Mouse (Mus musculus): Measurements from ENCODE around the gene Hip1r. TPM values are rescaled to one million over a fixed set of nuclear protein-coding genes. Genes with fewer than 3 reads are reported as not detected.
A peak's percentile ranks its signal among the peaks of the same experiment; 100 is the strongest.

The Hip1r gene
- polyA plus RNA-seq, 1 experiment from 2014 or later = 31.0 TPM

DNA sequence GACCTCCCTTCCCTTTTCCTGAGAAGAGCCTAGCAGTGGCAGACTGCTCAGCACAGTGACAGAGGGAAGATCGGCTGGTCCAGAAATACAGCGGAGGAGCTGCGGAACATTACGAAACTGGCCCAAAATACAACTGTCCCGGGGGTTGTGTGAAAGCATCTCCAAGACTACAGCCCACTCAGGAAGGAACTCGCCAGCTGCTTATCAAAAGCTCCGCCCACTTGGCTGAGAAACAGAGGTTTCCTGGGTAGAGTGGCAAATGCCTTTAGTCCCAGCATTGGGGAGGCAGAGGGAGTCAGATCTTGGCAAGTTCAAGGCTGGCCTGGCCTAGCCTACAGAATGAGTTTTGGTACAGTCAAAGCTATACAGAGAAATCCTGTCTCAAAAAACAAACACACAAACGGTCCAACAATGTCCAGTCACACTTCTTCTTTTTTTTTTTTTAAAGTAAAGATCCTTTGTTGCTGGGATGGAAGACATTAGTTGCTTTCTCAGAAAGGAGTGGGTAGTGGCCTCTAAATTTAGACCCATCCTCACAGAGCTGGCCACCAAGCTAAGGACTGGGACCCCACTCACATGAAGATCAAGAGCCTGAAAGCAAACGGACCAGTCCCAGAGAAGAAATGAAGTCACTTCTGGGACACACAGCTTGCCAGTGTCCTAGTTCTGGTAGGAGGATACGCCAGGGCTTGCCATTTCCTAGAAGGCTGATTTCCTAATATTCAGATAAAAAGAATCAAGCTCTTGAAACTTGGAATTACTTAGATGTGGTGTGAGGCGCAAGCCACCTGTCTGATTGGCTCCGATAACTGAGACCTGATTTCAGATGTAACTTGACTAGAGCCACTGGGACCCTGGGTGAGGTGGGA is 46.2 kb downstream of the Hip1r start:
- Histone ChIP-seq H3K4me2 (no peak overlapping the region), H3K4me3 (replicated peaks) (no peak overlapping the region), H3K36me3 (0 out of 2 replicates have a peak, but pooled peaks cover 3% of the 10 kb centered on the region), H3K27me3 (replicated peaks) (no peaks in the 10 kb centered on the region), H3K9ac (replicated peaks) (no peak overlapping the region), H3K4me1 (peaks cover 79% of the 10 kb centered on the region), H3K9me3 (replicated peaks) (no peaks in the 10 kb centered on the region), H3K27ac (replicated peaks) (peak overlapping the region; percentile 66)
- peak; percentile 29; the same call in 1 of the 2 replicates for ATAC-seq (ENCODE audit: low FRiP score)
- 62% methylated on average over 12 of the region's 12 CpGs for WGBS

DNA sequence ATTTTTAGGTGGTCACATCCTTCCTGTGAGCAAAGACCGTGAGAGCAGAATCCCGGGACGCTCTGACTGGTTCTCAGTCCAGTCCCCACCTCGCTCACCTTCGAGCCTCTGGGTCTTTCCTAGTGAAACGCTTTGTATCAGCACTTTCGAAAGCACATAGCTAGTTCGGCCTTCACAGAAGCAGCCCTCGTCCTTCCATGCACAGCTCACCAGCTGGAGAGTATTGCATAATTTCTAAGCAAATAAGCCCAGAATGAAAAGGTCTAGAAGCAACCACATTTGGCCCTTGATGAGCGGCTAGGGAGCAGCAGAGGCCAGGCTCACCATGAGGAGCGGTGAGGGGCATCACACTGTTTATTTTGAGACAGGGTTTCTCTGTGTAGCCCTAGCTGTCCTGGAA is 47.7 kb downstream of the Hip1r start:
- no peak overlapping the region for H3K4me2 ChIP-seq
- no peak for ATAC-seq (ENCODE audit: low FRiP score)
- no peak overlapping the region for H3K4me3 ChIP-seq (replicated peaks)
- H3K27ac ChIP-seq (replicated peaks) = no peak overlapping the region
- no peak overlapping the region for H3K9ac ChIP-seq (replicated peaks)
- H3K4me1 ChIP-seq = peaks cover 81% of the 10 kb centered on the region
- whole genome bisulfite sequencing = 89% methylated on average over 11 of the region's 11 CpGs
- no peaks in the 10 kb centered on the region for H3K27me3 ChIP-seq (replicated peaks)
- H3K36me3 ChIP-seq = 0 out of 2 replicates have a peak, but pooled peaks cover 3% of the 10 kb centered on the region
- H3K9me3 ChIP-seq (replicated peaks) = no peaks in the 10 kb centered on the region

DNA sequence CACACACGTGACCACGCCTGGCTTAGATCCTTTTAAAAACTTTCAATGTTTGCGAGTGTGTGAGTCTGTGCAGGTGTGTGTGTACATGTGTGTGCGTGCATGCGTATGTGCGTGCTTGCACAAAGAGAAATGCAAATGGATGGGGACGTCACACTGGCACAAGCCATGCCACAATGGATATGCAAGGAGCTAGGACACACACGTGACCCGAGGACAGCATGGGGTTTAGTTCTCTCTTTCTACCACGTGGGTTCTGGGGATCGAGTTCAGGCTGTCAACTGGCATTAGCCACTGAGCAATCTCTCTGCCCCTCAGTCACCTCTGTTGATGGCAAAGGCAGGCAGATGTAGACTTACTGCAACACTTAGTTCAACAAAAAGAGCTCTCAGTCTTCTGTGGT is 48.3 kb downstream of the Hip1r start:
- Histone ChIP-seq H3K9ac (replicated peaks) (no peak overlapping the region), H3K4me3 (replicated peaks) (no peak overlapping the region), H3K4me2 (no peak overlapping the region), H3K4me1 (peaks cover 81% of the 10 kb centered on the region), H3K9me3 (replicated peaks) (no peaks in the 10 kb centered on the region), H3K27me3 (replicated peaks) (no peaks in the 10 kb centered on the region), H3K27ac (replicated peaks) (no peak overlapping the region), H3K36me3 (0 out of 2 replicates have a peak, but pooled peaks cover 3% of the 10 kb centered on the region)
- no peak for ATAC-seq (ENCODE audit: low FRiP score)
- 82% methylated on average over 11 of the region's 11 CpGs for WGBS

DNA sequence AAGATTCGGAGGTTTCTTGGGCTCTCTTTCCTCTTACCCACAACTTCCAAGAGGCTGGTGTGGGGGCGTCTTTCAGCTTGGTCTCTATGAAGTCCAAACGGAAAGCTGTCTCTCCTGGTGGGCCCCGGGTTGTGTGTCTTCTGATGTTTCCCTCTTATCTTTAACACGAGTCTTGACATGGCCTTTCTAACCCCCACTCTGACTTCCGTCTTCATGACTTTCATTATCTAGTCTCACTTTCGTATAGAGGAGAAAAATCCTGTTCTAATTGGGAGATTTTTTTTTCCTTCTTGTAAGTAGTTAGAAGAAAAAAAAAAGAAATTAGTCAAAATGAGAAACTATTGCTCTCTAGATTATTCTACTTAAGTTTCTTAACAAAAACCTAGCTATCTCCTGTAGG is 48.9 kb downstream of the Hip1r start:
- Histone ChIP-seq H3K27ac (replicated peaks) (no peak overlapping the region), H3K4me3 (replicated peaks) (no peak overlapping the region), H3K9ac (replicated peaks) (no peak overlapping the region), H3K36me3 (0 out of 2 replicates have a peak, but pooled peaks cover 3% of the 10 kb centered on the region), H3K27me3 (replicated peaks) (no peaks in the 10 kb centered on the region), H3K4me2 (no peak overlapping the region), H3K9me3 (replicated peaks) (no peaks in the 10 kb centered on the region), H3K4me1 (peaks cover 80% of the 10 kb centered on the region)
- 81% methylated on average over 7 of the region's 7 CpGs for WGBS
- ATAC-seq (ENCODE audit: low FRiP score) = no peak

DNA sequence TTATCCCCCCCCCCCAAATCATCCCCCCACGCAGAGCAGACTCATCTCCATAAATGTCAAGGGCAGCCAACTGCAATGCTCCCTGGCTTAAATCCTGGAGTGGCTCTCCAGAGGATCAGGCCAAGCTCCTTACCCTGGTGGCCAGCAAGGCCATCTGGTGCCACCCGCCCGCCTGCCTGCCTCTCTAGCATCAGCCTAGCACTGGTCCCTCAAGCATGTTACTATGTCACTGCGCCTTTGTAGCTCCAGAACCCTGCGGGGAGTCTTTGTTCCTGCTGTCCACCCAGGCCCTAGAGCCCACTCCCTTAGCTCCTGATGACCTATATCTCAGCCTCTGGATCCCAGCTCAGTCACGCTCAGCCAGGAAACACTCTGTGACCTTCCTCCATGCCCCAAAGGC is 51.2 kb downstream of the Hip1r start:
- no peak for ATAC-seq (ENCODE audit: low FRiP score)
- H3K36me3 ChIP-seq = 0 out of 2 replicates have a peak, but pooled peaks cover 3% of the 10 kb centered on the region
- H3K9ac ChIP-seq (replicated peaks) = no peak overlapping the region
- no peak overlapping the region for H3K4me3 ChIP-seq (replicated peaks)
- H3K27ac ChIP-seq (replicated peaks) = peak overlapping the region; percentile 67
- H3K9me3 ChIP-seq (replicated peaks) = no peaks in the 10 kb centered on the region
- 0 out of 2 replicates have a peak overlapping the region, but pooled peaks have one; percentile 6 for H3K4me2 ChIP-seq
- H3K4me1 ChIP-seq = peaks cover 80% of the 10 kb centered on the region
- 31% methylated on average over 6 of the region's 6 CpGs for WGBS
- no peaks in the 10 kb centered on the region for H3K27me3 ChIP-seq (replicated peaks)

DNA sequence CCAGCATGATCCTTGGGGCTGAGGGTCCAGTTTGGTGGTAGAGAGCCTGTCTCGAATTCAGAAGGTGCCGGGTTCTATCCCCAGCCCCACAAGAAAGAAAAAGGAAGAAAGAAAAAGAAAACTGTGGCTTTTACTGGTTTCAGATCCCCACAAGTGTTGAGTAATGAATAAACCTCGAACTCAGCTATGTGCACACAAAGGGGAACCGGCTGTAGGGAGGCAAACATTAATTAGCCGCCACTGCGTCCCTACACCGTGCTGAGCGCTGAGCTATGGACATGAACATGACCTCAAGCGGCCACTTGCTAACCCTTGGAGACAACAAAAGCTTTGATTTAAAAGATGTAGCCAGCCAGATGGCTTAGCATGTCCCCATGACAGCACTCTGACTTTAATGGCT is 51.7 kb downstream of the Hip1r start:
- Histone ChIP-seq H3K27ac (replicated peaks) (peak overlapping the region; percentile 67), H3K4me3 (replicated peaks) (no peak overlapping the region), H3K4me2 (0 out of 2 replicates have a peak overlapping the region, but pooled peaks have one; percentile 6), H3K36me3 (0 out of 2 replicates have a peak, but pooled peaks cover 3% of the 10 kb centered on the region), H3K4me1 (peaks cover 80% of the 10 kb centered on the region), H3K9me3 (replicated peaks) (no peaks in the 10 kb centered on the region), H3K9ac (replicated peaks) (no peak overlapping the region), H3K27me3 (replicated peaks) (no peaks in the 10 kb centered on the region)
- 27% methylated on average over 9 of the region's 9 CpGs for WGBS
- ATAC-seq (ENCODE audit: low FRiP score) = no peak

DNA sequence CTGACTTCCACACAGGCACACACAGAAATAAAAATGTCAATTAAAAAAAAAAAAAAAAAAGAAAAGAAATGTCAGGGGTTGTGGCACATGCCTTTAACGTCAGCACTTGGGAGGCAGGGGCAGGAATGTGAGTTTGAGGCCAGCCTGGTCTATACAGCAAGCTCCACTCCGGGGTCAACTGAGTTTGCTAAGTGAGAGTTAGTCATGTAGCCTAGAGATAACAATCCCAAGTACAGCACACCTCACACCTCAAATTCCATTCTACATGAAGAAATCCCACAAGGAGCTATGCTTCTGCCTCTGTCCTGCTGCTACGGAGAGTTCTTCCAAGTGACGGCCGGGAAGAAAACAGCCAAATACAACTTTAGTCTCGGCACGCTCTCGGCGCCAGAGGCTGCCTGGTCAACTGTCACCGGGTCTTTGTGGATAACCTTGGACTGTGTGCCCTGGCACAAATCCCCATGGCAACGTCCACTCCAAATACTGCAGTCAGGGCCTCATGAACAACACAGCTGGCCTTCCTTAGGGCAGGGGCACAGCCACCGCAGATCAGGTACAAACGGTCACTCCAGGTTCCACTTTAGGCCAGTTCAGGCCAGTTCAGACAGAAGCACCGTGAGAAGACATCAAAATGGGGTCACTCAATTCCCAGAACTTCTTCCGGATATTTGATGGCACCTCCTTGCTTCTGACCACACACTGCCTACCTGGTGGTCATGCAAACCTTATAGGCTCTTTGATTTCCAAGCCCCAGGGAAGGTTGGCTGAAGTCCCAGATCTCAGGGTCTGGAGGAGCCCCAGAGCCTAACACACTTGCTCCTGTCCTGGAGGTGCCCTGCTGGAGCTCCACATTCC is 52.4 kb downstream of the Hip1r start:
- no peaks in the 10 kb centered on the region for H3K9me3 ChIP-seq (replicated peaks)
- 0 out of 2 replicates have a peak, but pooled peaks cover 3% of the 10 kb centered on the region for H3K36me3 ChIP-seq
- ATAC-seq (ENCODE audit: low FRiP score) = no peak
- no peaks in the 10 kb centered on the region for H3K27me3 ChIP-seq (replicated peaks)
- H3K4me1 ChIP-seq = peaks cover 83% of the 10 kb centered on the region
- peak overlapping the region; percentile 67 for H3K27ac ChIP-seq (replicated peaks)
- H3K4me2 ChIP-seq = peak overlapping the region; percentile 1
- WGBS = 80% methylated on average over 15 of the region's 15 CpGs
- no peak overlapping the region for H3K4me3 ChIP-seq (replicated peaks)
- no peak overlapping the region for H3K9ac ChIP-seq (replicated peaks)

DNA sequence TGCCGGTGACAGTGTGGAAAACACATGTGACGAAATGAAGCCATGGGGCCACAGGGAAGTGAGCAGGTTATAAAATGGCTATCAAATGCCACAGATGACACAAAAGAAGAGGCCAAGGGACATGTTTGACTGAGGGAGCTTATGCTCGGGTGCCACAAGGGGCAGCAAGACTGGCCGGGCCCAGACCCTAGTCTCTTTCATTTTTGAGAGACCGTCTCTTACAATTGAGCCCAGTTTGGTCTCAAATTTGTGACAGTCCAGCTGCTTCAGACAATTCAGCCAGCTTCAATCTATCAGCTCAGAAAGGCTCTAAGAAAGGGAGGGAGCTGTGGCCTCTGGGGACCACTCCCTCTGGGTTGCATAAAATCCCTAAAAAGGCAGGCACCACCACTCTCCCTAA is 53.1 kb downstream of the Hip1r start:
- H3K27me3 ChIP-seq (replicated peaks) = no peaks in the 10 kb centered on the region
- no peak for ATAC-seq (ENCODE audit: low FRiP score)
- no peak overlapping the region for H3K27ac ChIP-seq (replicated peaks)
- WGBS = 45% methylated on average over 5 of the region's 5 CpGs
- no peak overlapping the region for H3K9ac ChIP-seq (replicated peaks)
- H3K9me3 ChIP-seq (replicated peaks) = no peaks in the 10 kb centered on the region
- peaks cover 79% of the 10 kb centered on the region for H3K4me1 ChIP-seq
- H3K4me3 ChIP-seq (replicated peaks) = no peak overlapping the region
- H3K36me3 ChIP-seq = no peaks in the 10 kb centered on the region
- 0 out of 2 replicates have a peak overlapping the region, but pooled peaks have one; percentile 1 for H3K4me2 ChIP-seq

DNA sequence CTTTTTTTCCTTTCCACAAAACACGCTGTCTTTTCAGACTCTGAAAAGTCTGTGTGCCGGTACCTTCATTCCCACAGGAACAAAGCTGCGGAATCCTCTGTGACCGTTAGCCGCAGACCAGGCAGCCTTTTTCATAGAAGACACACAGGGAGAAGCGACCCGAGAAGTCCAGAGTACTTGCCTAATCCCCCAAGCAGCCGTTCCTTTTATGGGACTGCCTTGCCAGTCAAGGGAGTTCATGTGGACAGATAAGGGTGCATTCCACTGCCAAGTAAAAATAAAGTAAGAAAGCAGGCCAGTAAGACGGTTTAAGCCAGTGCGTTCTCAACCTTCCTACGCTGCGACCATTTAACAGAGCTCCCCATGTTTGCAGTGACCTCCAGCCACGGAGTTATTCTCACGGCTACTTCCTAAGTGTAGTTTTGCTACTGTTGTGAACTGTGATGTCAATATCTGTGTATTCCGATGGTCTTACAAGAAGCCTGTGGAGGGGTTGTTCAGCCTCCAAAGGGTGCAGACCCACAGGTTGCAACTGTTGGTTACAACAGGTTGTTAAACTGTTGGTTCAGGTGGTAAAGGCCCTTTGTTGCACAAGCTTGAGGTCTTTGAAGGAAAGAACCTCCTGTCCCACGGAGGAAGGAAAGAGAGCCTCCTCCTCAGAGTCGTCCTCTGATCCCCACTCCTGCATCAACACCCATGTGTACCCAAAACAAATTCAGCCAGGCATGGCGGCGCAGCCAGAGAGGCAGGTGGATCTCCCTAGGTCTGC is 54.5 kb downstream of the Hip1r start:
- Histone ChIP-seq H3K36me3 (no peaks in the 10 kb centered on the region), H3K9me3 (replicated peaks) (no peaks in the 10 kb centered on the region), H3K27me3 (replicated peaks) (no peaks in the 10 kb centered on the region), H3K4me1 (peaks cover 77% of the 10 kb centered on the region), H3K4me3 (replicated peaks) (peak overlapping the region; percentile 3; the same call in 1 of the 2 replicates), H3K9ac (replicated peaks) (no peak overlapping the region), H3K4me2 (peak overlapping the region; percentile 79), H3K27ac (replicated peaks) (peak overlapping the region; percentile 19; the same call in 1 of the 2 replicates)
- no peak for ATAC-seq (ENCODE audit: low FRiP score)
- WGBS = 64% methylated on average over 19 of the region's 19 CpGs

DNA sequence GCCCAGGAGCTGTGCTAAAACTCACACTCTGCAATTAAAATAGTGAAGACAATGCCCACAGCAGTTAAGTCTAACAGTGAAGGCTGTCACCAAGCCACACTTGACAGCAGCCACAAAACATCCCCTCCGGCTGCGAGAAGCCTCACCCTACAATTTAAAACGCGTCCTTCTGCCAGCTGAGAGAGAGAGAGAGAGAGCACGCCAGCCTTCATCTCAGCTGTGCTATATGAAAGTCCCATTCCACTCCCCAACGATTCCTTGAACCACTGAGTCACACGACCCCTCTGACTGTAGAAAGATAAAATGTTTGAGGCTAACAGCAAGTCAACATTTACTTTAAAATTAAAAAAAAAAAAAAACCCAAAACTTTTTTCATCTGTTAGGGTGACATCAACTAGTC is 55.3 kb downstream of the Hip1r start:
- H3K9ac ChIP-seq (replicated peaks) = no peak overlapping the region
- peaks cover 70% of the 10 kb centered on the region for H3K4me1 ChIP-seq
- peak overlapping the region; percentile 38; the same call in 1 of the 2 replicates for H3K27ac ChIP-seq (replicated peaks)
- H3K36me3 ChIP-seq = no peaks in the 10 kb centered on the region
- ATAC-seq (ENCODE audit: low FRiP score) = no peak
- peak overlapping the region; percentile 79 for H3K4me2 ChIP-seq
- 25% methylated on average over 7 of the region's 7 CpGs for WGBS
- H3K4me3 ChIP-seq (replicated peaks) = no peak overlapping the region
- no peaks in the 10 kb centered on the region for H3K9me3 ChIP-seq (replicated peaks)
- no peaks in the 10 kb centered on the region for H3K27me3 ChIP-seq (replicated peaks)
